Mouse (Mus musculus) adrenal gland, adult 2 months (tissue): ENCODE results near the gene Col15a1. TPM values are rescaled to one million over a fixed set of nuclear protein-coding genes. Genes with fewer than 3 reads are reported as not detected.
A peak's percentile ranks its signal among the peaks of the same experiment; 100 is the strongest.

ENCODE experiments used
- DNase-seq: peaks from one replicate; pipeline ENCODE4 v3.0.0; 2021
- polyA plus RNA-seq: library from polyadenylated mRNA; depleted of rRNA; stranded (reverse); fragments of >200 nt; gene quantifications from 2 replicates; pipeline ENCODE4 v1.2.3, GENCODE M21; 2012
- total RNA-seq, 2 experiments: library from RNA; stranded (reverse); gene quantifications; 2 replicates each; pipeline ENCODE4 v1.2.3; 2021

Col15a1 gene
- total and polyA plus RNA-seq, 3 experiments = 18.5 to 33.4 (median 32.7) TPM

DNA sequence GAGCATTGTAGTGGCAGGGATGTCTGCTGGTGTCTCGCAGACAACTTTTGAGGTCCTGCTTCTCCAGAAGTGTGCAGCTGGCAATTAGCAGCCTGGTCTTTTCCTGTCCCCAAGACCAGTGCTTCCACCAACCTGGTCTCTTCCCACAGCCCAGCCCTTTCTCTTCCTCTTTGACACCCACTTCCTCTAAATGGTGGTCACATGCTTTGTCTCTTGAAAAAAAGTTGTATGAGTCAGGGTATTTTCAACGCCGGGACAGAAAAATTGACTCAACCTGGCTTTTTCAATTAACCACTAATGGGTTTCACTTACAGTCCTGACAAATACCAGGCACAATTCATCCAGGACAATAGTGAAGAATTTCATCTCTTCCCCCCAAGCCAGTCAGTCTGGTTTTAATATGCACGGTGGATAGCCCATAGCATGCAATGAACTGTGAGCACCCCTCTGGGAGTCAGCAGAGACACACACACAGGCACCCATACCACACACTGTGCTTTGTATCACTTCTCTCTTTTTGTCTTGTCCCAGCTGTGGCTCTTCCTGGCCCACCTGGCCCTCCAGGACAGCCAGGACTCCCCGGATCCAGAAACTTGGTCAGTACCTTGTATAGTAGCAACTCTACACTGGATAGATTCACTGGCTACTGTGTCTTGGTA, 95.5 kb downstream of the Col15a1 start:
- DNase-seq = no peak

- DNase-seq = no peak
Measured at GRCm38 (mm10) chr4:47309886-47310625, 102.1 kb downstream of the Col15a1 start.

GRCm38 (mm10) chr4:47310812-47311211, 102.9 kb downstream of the Col15a1 start:
- peak; percentile 96 for DNase-seq

GRCm38 (mm10) chr4:47311467-47311866, 103.5 kb downstream of the Col15a1 start:
- no peak for DNase-seq

GRCm38 (mm10) chr4:47311929-47312328, 104.0 kb downstream of the Col15a1 start:
- no peak for DNase-seq

GRCm38 (mm10) chr4:47312676-47313075, 104.7 kb downstream of the Col15a1 start:
- no peak for DNase-seq

DNA sequence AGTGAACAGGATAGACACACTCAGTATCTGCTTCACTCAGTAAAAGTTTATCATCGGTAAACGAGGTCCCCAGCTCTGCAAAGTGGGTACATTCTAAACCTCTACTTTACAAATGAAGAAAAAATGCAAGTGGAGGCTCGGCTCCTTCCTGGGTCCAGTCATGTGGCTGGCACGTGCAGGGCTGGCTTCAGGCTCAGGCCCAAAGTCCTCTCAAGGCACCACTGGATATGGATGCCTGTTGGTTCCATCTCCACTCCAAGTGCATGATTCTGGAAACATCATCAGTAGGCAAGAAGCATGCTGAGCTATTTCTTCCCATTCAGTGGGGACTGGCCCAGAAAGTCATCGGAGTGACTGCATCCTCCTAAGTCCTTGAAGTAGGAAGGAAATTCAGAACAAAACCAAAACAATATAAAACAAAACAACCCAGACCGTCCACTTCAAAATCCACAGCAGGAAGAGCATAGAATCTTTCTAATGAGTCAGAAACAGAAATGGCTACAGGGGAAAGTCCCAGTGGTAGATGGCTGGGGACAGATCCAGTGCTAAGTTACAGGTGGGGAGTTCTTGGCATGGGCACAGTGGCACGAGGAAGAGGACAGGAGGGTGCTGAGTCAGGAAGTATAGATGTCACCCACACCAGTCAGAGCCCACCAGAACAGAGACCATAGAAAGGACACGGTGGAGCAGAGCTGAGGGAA, 105.9 kb downstream of the Col15a1 start:
- no peak for DNase-seq

GRCm38 (mm10) chr4:47315458-47315857, 107.5 kb downstream of the Col15a1 start:
- no peak for DNase-seq

GRCm38 (mm10) chr4:47316432-47316831, 108.5 kb downstream of the Col15a1 start:
- DNase-seq = no peak

DNA sequence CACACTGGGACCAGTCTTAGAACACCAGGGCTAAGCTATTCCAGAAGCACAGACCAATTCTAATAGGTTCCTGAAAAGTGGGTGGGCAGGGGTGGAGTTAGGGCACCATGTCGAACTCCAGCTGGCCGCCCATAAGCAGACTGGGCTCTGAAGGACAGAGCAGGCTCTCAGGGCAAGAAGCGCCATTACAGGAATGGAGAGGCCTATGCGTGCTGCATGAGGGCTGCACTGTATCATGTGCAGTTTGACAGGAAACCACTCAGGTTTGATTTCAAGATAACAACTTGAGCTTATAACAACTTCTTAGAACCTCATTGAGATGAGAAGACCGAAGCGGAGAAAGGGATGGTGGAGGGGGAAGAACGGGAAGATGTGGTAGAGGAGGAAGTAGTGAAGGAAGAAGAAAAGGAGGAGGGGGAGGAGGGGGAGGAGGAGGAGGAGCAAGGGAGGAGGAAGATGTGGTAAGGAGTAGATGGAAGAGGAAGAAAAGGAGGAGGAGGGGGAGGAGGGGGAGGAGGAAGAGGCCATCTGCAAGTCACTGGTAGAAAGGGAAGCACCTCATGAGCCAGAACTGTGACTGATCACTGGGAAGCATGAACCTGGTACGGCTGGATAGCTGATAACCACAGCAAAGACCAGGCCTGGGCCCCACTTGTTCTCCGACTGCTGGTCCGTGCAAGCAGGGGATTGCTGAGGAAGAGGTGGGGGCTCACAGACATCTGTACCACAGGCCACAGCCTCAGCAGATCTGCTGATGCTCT, 111.8 kb downstream of the Col15a1 start:
- DNase-seq = no peak

GRCm38 (mm10) chr4:47322315-47322714, 114.4 kb downstream of the Col15a1 start:
- no peak for DNase-seq

DNA sequence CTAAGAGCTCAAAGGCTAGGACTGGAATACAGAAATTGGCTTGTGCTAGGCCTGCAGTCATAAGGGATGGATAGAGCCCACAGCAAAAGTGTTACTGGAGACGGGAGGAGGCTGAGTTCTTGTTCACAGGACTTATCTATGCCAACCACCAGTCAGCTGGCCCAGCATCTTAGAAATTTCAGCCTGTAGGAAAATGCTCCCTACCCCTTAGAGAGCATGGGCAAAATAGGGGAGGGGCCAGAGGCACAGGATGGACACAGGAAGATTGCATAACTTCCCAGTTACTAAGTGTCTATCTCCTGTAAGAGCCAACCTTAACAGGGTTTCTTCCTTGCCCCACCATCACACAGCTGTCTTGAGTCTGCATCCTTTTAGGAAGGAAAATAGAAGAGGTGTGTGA, 116.2 kb downstream of the Col15a1 start:
- no peak for DNase-seq

DNA sequence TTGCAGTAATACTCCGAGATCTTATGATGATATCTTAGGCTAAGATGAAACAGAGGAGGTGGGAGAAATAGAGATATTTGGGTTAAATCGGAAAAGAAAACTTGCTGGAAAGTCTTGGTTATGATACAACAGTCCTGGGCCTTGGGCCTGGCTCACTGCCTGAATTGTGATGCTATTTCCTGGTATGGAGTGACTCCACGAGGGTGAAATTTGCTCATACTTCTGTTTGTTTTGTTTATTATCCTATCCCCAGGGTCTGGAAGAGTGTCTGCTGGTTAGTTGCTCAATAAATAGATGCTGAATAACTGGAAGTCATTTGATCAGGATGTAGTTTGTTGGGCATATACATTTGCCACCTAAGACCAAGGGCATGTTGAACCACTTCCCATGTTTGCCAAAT, 119.8 kb downstream of the Col15a1 start:
- no peak for DNase-seq

- DNase-seq = no peak
Measured at GRCm38 (mm10) chr4:47329285-47329684, 121.3 kb downstream of the Col15a1 start.

GRCm38 (mm10) chr4:47330378-47331052, 122.6 kb downstream of the Col15a1 start:
- no peak for DNase-seq

- DNase-seq = no peak
Measured at GRCm38 (mm10) chr4:47332812-47333343, 124.9 kb downstream of the Col15a1 start.

- DNase-seq = no peak
Measured at GRCm38 (mm10) chr4:47333541-47333940, 125.6 kb downstream of the Col15a1 start.

DNA sequence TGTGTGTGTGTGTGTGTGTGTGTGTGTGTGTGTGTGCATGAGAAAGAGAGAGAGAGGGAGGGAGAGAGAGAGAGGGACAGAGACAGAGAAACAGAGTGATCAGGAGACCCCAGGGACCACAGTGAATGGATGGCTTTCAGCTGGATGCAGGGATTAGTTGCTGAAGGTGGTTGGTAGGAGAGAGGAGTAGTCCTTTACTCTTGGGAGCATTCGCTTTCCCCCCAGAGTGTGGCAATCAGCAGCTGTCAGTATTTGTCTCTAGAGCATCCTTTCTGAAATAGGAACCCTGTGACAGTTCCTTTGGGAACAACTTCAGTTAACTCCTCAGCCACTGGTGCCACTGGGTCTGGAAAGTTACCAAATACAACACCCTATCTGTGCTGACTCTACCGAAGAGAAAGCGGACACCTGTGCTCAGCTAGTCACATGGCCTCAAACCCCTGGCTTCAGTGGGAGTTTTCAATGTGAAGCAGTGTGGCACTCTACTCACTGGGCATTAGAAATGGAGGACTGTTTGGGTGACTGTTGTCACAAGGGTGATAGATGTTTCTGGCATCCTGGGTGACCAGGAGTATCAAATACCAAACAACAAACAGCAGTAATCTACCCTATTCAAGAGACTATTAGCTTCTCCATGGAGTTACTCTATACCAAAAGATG, 129.1 kb downstream of the Col15a1 start:
- no peak for DNase-seq

- no peak for DNase-seq
Measured at GRCm38 (mm10) chr4:47342632-47343031, 134.7 kb downstream of the Col15a1 start.

DNA sequence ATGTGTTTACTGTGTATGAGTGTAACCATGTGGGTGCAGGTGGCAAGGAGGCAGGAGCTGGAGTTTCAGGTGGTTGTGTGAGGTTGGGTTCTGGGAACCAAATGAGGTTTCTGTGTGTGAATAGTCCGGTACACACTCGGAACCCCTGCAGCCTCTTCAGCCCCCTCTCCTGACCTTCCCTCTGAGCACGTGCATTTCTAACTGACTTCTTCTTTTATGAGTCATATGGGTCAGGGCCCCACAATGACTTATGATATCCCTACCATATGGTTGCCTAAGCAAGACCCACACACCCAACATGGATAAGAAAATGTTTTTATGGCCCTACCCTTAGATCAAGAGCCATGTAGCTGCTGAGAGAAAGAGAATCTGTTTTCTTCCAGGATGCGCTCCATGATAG, 139.1 kb downstream of the Col15a1 start:
- DNase-seq = peak; percentile 48

DNA sequence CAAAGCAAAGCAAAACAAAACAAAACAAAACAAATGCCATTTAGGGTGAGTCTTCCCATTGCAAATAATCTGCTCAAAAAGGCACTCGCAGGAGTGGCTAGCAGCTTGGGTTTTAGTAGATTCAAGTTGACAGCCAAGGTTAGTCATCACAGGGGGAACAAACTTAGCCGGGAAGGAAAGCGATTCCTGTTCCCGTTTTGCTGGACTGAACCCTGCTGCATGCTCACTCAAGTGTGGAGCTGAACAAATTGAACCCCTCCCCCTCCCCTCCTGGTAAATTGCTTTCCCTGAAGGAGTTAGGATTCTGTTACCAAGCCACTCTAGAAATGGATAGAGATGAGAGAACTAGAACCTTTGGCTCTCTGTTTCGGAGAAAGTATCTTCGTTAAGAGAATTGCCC, 141.8 kb downstream of the Col15a1 start:
- no peak for DNase-seq
